Mouse (Mus musculus) embryonic facial prominence, embryonic 13.5 days (tissue): ENCODE measurements around the gene Dsp. TPM values are rescaled to one million over a fixed set of nuclear protein-coding genes. Genes with fewer than 3 reads are reported as not detected.

Experiments used
- ATAC-seq: fragments of 200-750 bp; cut with Nextera tagmentation; 2 replicates; pipeline ENCODE4 v1.8.0; 2017; ENCODE audit warnings: low read depth; ENCODE audit not compliant: insufficient number of reproducible peaks, insufficient read depth, low FRiP score, low TSS enrichment
- H3K27ac ChIP-seq: fragments of 300-500 bp; sonication (generic); 2 replicates; pipeline ENCODE4 v1.5.1; 2015; ENCODE audit warnings: moderate library complexity, mild to moderate bottlenecking, inconsistent platforms
- H3K27me3 ChIP-seq: fragments of 300-500 bp; sonication (generic); 2 replicates; pipeline ENCODE4 v1.6.1; 2015; ENCODE audit warnings: mild to moderate bottlenecking, inconsistent platforms
- H3K36me3 ChIP-seq: fragments of 300-500 bp; sonication (generic); 2 replicates; pipeline ENCODE4 v1.6.1; 2015; ENCODE audit warnings: mild to moderate bottlenecking, inconsistent platforms
- H3K4me1 ChIP-seq: fragments of 300-500 bp; sonication (generic); 2 replicates; pipeline ENCODE4 v1.6.1; 2015; ENCODE audit warnings: inconsistent platforms
- H3K4me2 ChIP-seq: fragments of 300-500 bp; sonication (generic); 2 replicates; pipeline ENCODE4 v1.6.1; 2015; ENCODE audit warnings: moderate library complexity, mild to moderate bottlenecking, inconsistent platforms
- H3K4me3 ChIP-seq: fragments of 300-500 bp; sonication (generic); 2 replicates; pipeline ENCODE4 v1.5.1; 2015; ENCODE audit warnings: mild to moderate bottlenecking, inconsistent platforms
- H3K9ac ChIP-seq: fragments of 300-500 bp; sonication (generic); 2 replicates; pipeline ENCODE4 v1.6.1; 2015; ENCODE audit warnings: mild to moderate bottlenecking, inconsistent platforms
- H3K9me3 ChIP-seq: fragments of 300-500 bp; sonication (generic); 2 replicates; pipeline ENCODE4 v1.6.1; 2016; ENCODE audit warnings: inconsistent platforms
- WGBS: fragments of 180-500 bp; shearing (Covaris S2); methylation state at CpG from one replicate; pipeline ENCODE4 v1.1.7; 2015; ENCODE audit warnings: mixed read lengths; 5-methylcytosine and 5-hydroxymethylcytosine counted together
- polyA plus RNA-seq: library from polyadenylated mRNA; unstranded; fragments of >200 nt; fragmentation: Nextera tagmentation; extraction: Ambion mirVana; gene quantifications from 2 replicates; pipeline ENCODE4 v1.2.1, GENCODE M21; 2015

The Dsp gene
- polyA plus RNA-seq, 1 experiment from 2014 or later: 21.5 TPM

- Histone ChIP-seq H3K27me3 (peaks cover 22% of the 10 kb centered on the region), H3K4me2 (peak overlapping the region; percentile 46), H3K27ac (peak overlapping the region; percentile 34; the same call in 1 of the 2 replicates), H3K4me3 (peak overlapping the region; percentile 29), H3K36me3 (no peaks in the 10 kb centered on the region), H3K9me3 (no peaks in the 10 kb centered on the region), H3K9ac (0 out of 2 replicates have a peak overlapping the region, but pooled peaks have one; percentile 4), H3K4me1 (peaks cover 9% of the 10 kb centered on the region; the same call in 1 of the 2 replicates)
- ATAC-seq: 0 out of 2 replicates have a peak, but pooled peaks have one; percentile 48
- 6% methylated on average over 20 of the region's 20 CpGs for WGBS
Observed at GRCm38 (mm10) chr13:38144962-38145713, 6.0 kb upstream of the Dsp start.

- Histone ChIP-seq H3K27me3 (peaks cover 51% of the 10 kb centered on the region), H3K27ac (no peak overlapping the region), H3K9me3 (no peaks in the 10 kb centered on the region), H3K4me1 (peaks cover 30% of the 10 kb centered on the region), H3K9ac (no peak overlapping the region), H3K4me3 (no peak overlapping the region), H3K4me2 (no peak overlapping the region), H3K36me3 (no peaks in the 10 kb centered on the region)
- no peak for ATAC-seq
- WGBS: 43% methylated on average over 3 of the region's 3 CpGs
Observed at GRCm38 (mm10) chr13:38148348-38148747, 2.7 kb upstream of the Dsp start.

GRCm38 (mm10) chr13:38151671-38152428 lies 756 bp downstream of the Dsp start:
- peaks cover 20% of the 10 kb centered on the region for H3K4me1 ChIP-seq
- peak overlapping the region; percentile 52 for H3K4me3 ChIP-seq
- peak overlapping the region; percentile 35; the same call in 1 of the 2 replicates for H3K27ac ChIP-seq
- no peaks in the 10 kb centered on the region for H3K36me3 ChIP-seq
- H3K4me2 ChIP-seq: peak overlapping the region; percentile 85
- WGBS: under 1% methylated on average over 39 of the region's 49 CpGs
- ATAC-seq: peak; percentile 43; the same call in 1 of the 2 replicates
- no peaks in the 10 kb centered on the region for H3K9me3 ChIP-seq
- H3K27me3 ChIP-seq: peaks cover 65% of the 10 kb centered on the region
- peak overlapping the region; percentile 72 for H3K9ac ChIP-seq

- no peaks in the 10 kb centered on the region for H3K36me3 ChIP-seq
- H3K9me3 ChIP-seq: no peaks in the 10 kb centered on the region
- H3K9ac ChIP-seq: peak overlapping the region; percentile 72
- H3K4me1 ChIP-seq: peaks cover 20% of the 10 kb centered on the region
- WGBS: under 1% methylated on average over 31 of the region's 31 CpGs
- peaks cover 65% of the 10 kb centered on the region for H3K27me3 ChIP-seq
- H3K4me3 ChIP-seq: peak overlapping the region; percentile 52
- ATAC-seq: 0 out of 2 replicates have a peak, but pooled peaks have one; percentile 34
- H3K4me2 ChIP-seq: peak overlapping the region; percentile 85
- H3K27ac ChIP-seq: peak overlapping the region; percentile 35
Observed at GRCm38 (mm10) chr13:38152429-38153035, 1.4 kb downstream of the Dsp start.

GRCm38 (mm10) chr13:38155523-38155922 lies 4.4 kb downstream of the Dsp start:
- no peak for ATAC-seq
- Histone ChIP-seq H3K9me3 (no peaks in the 10 kb centered on the region), H3K27me3 (peaks cover 52% of the 10 kb centered on the region), H3K4me3 (no peak overlapping the region), H3K36me3 (no peaks in the 10 kb centered on the region), H3K9ac (no peak overlapping the region), H3K27ac (no peak overlapping the region), H3K4me2 (0 out of 2 replicates have a peak overlapping the region, but pooled peaks have one; percentile 10), H3K4me1 (peaks cover 20% of the 10 kb centered on the region)
- WGBS: 6% methylated on average over 2 of the region's 2 CpGs

- Histone ChIP-seq H3K36me3 (no peaks in the 10 kb centered on the region), H3K27ac (no peak overlapping the region), H3K4me3 (no peak overlapping the region), H3K4me2 (no peak overlapping the region), H3K9me3 (no peaks in the 10 kb centered on the region), H3K27me3 (peaks cover 31% of the 10 kb centered on the region), H3K4me1 (peaks cover 2% of the 10 kb centered on the region; the same call in 1 of the 2 replicates), H3K9ac (no peak overlapping the region)
- WGBS: 12% methylated on average over 6 of the region's 6 CpGs
- ATAC-seq: no peak
Observed at GRCm38 (mm10) chr13:38157635-38158034, 6.5 kb downstream of the Dsp start.

- WGBS: 76% methylated on average over 2 of the region's 2 CpGs
- Histone ChIP-seq H3K4me3 (no peak overlapping the region), H3K4me1 (no peaks in the 10 kb centered on the region), H3K9ac (no peak overlapping the region), H3K4me2 (no peak overlapping the region), H3K36me3 (no peaks in the 10 kb centered on the region), H3K27ac (peak overlapping the region; percentile 2; the same call in 1 of the 2 replicates), H3K9me3 (no peaks in the 10 kb centered on the region), H3K27me3 (peaks cover 9% of the 10 kb centered on the region)
- ATAC-seq: no peak
Observed at GRCm38 (mm10) chr13:38162002-38162401, 10.9 kb downstream of the Dsp start.

- no peaks in the 10 kb centered on the region for H3K9me3 ChIP-seq
- no peak overlapping the region for H3K4me3 ChIP-seq
- WGBS: 44% methylated on average over 11 of the region's 11 CpGs
- no peaks in the 10 kb centered on the region for H3K4me1 ChIP-seq
- peaks cover 7% of the 10 kb centered on the region for H3K27me3 ChIP-seq
- H3K36me3 ChIP-seq: no peaks in the 10 kb centered on the region
- no peak overlapping the region for H3K27ac ChIP-seq
- ATAC-seq: peak; percentile 80
- no peak overlapping the region for H3K9ac ChIP-seq
- no peak overlapping the region for H3K4me2 ChIP-seq
Observed at GRCm38 (mm10) chr13:38162668-38163067, 11.6 kb downstream of the Dsp start.

- 85% methylated on average over 11 of the region's 11 CpGs for WGBS
- H3K27ac ChIP-seq: no peak overlapping the region
Observed at GRCm38 (mm10) chr13:38164932-38165331, 13.8 kb downstream of the Dsp start.

GRCm38 (mm10) chr13:38167056-38167455 lies 16.0 kb downstream of the Dsp start:
- H3K9ac ChIP-seq: no peak overlapping the region
- no peaks in the 10 kb centered on the region for H3K27me3 ChIP-seq
- no peak for ATAC-seq
- H3K27ac ChIP-seq: no peak overlapping the region
- H3K36me3 ChIP-seq: no peaks in the 10 kb centered on the region
- no peak overlapping the region for H3K4me2 ChIP-seq
- no peak overlapping the region for H3K4me3 ChIP-seq
- no peaks in the 10 kb centered on the region for H3K4me1 ChIP-seq
- 74% methylated on average over 3 of the region's 3 CpGs for whole genome bisulfite sequencing
- H3K9me3 ChIP-seq: no peaks in the 10 kb centered on the region

More at GRCm38 (mm10) chr13:38164932-38165331, 13.8 kb downstream of the Dsp start:
- H3K4me1 ChIP-seq: no peaks in the 10 kb centered on the region
- ATAC-seq: no peak
- H3K9me3 ChIP-seq: no peaks in the 10 kb centered on the region
- no peak overlapping the region for H3K9ac ChIP-seq
- no peaks in the 10 kb centered on the region for H3K27me3 ChIP-seq
- H3K4me2 ChIP-seq: no peak overlapping the region
- no peaks in the 10 kb centered on the region for H3K36me3 ChIP-seq
- no peak overlapping the region for H3K4me3 ChIP-seq

- ATAC-seq: no peak
- WGBS: 29% methylated on average over 4 of the region's 4 CpGs
- Histone ChIP-seq H3K27ac (no peak overlapping the region), H3K36me3 (no peaks in the 10 kb centered on the region), H3K9me3 (no peaks in the 10 kb centered on the region), H3K9ac (no peak overlapping the region), H3K4me3 (no peak overlapping the region), H3K4me1 (no peaks in the 10 kb centered on the region), H3K4me2 (no peak overlapping the region), H3K27me3 (no peaks in the 10 kb centered on the region)
Observed at GRCm38 (mm10) chr13:38170707-38171144, 19.6 kb downstream of the Dsp start.
